Mouse (Mus musculus) stomach, postnatal 0 days (tissue): ENCODE measurements at regions not wholly inside any gene's neighbourhood (a gene's known extent, or its start where the extent isn't known, plus 50 kb on each side); places are given as distances from the start of the nearest gene placed in this dataset.

Experiments
- ATAC-seq: fragments of 200-750 bp; cut with Nextera tagmentation; 2 replicates; pipeline ENCODE4 v1.8.0; 2017; ENCODE audit not compliant: low FRiP score, low TSS enrichment
- DNase-seq: peaks from one replicate; pipeline ENCODE4 v3.0.0-alpha.2; 2016; ENCODE audit warnings: low spot score
- H3K27ac ChIP-seq: fragments of 300-500 bp; sonication (generic); replicated peaks from 2 replicates; pipeline ENCODE4 v1.5.1; 2014; ENCODE audit warnings: mild to moderate bottlenecking, control low read depth
- H3K27me3 ChIP-seq: fragments of 300-500 bp; sonication (generic); 2 replicates; pipeline ENCODE4 v1.6.1; 2014; ENCODE audit warnings: low read length; ENCODE audit not compliant: control insufficient read depth, insufficient read depth
- H3K36me3 ChIP-seq: fragments of 300-500 bp; sonication (generic); 2 replicates; pipeline ENCODE4 v1.6.1; 2014; ENCODE audit warnings: low read length, mixed read lengths; ENCODE audit not compliant: control insufficient read depth, insufficient read depth
- H3K4me1 ChIP-seq: fragments of 300-500 bp; sonication (generic); replicated peaks from 2 replicates; pipeline ENCODE4 v1.6.1; 2014; ENCODE audit warnings: antibody characterized with exemption; ENCODE audit not compliant: control insufficient read depth, insufficient read depth
- H3K4me2 ChIP-seq: fragments of 300-500 bp; sonication (generic); replicated peaks from 2 replicates; pipeline ENCODE4 v1.6.1; 2014; ENCODE audit warnings: low read depth, mild to moderate bottlenecking, control low read depth, moderate library complexity
- H3K4me3 ChIP-seq: fragments of 300-500 bp; sonication (generic); 2 replicates; pipeline ENCODE4 v1.5.1; 2014; ENCODE audit warnings: low read depth, low read length, control low read depth
- H3K9ac ChIP-seq: fragments of 300-500 bp; sonication (generic); 2 replicates; pipeline ENCODE4 v1.6.1; 2014; ENCODE audit warnings: mild to moderate bottlenecking, low read length, control low read depth, mixed read lengths
- H3K9me3 ChIP-seq: fragments of 300-500 bp; sonication (generic); 2 replicates; pipeline ENCODE4 v1.6.1; 2016; ENCODE audit warnings: low read length; ENCODE audit not compliant: control insufficient read depth
- CTCF ChIP-seq: IDR thresholded peaks from 2 replicates; pipeline ENCODE4 v1.5.1; 2016; ENCODE audit warnings: antibody characterized with exemption, low read depth, mild to moderate bottlenecking, moderate library complexity
- EP300 ChIP-seq: optimal IDR thresholded peaks from 2 replicates; pipeline ENCODE3; 2016; ENCODE audit warnings: antibody characterized with exemption
- WGBS: fragments of 180-500 bp; shearing (Covaris S2); extraction: QIAGEN DNeasy Blood & Tissue Kit; methylation state at CpG from one replicate; pipeline ENCODE4 v1.1.7; 2014; 5-methylcytosine and 5-hydroxymethylcytosine counted together

DNA sequence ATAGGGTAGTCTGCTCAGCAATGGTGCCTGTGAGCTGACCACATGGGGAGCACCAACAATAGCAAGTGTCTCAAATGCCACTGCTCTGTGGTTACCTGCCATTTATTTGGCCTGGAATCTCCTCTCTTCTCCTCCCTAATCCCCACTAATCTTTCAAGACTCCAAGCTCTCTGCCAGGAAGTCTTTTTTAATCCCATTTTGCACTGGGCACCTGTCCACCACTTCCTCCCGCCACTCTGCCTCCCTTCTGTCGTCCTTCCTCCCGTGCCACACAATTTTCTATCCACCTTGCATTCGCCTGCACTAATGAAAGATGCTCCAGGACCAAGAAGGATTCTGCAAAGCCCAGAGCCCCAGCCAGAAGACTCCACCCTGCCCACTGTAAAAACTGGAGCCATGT lies 106.5 kb upstream of the Nmnat3 start:
- H3K4me3 ChIP-seq: no peak overlapping the region
- H3K9me3 ChIP-seq: no peaks in the 10 kb centered on the region
- H3K36me3 ChIP-seq: no peaks in the 10 kb centered on the region
- H3K9ac ChIP-seq: no peak overlapping the region
- H3K27me3 ChIP-seq: no peaks in the 10 kb centered on the region
- ATAC-seq (no peak), DNase-seq (no peak)
- 69% methylated on average over 4 of the region's 4 CpGs for WGBS
- H3K4me2 ChIP-seq: no peak overlapping the region
- H3K27ac ChIP-seq: no peak overlapping the region
- no peaks in the 10 kb centered on the region for H3K4me1 ChIP-seq
- TF ChIP-seq EP300 (no peak), CTCF (no peak)

- H3K4me2 ChIP-seq: no peak overlapping the region
- no peak overlapping the region for H3K27ac ChIP-seq
- H3K27me3 ChIP-seq: no peaks in the 10 kb centered on the region
- 76% methylated on average over 10 of the region's 10 CpGs for WGBS
- ATAC-seq: no peak
- no peak overlapping the region for H3K9ac ChIP-seq
- no peaks in the 10 kb centered on the region for H3K36me3 ChIP-seq
- H3K4me1 ChIP-seq: no peaks in the 10 kb centered on the region
- H3K4me3 ChIP-seq: no peak overlapping the region
- TF ChIP-seq EP300 (no peak), CTCF (no peak)
- DNase-seq: no peak
- no peaks in the 10 kb centered on the region for H3K9me3 ChIP-seq
Observed at GRCm38 (mm10) chr9:98186757-98187300, 100.4 kb upstream of the Nmnat3 start.

DNA sequence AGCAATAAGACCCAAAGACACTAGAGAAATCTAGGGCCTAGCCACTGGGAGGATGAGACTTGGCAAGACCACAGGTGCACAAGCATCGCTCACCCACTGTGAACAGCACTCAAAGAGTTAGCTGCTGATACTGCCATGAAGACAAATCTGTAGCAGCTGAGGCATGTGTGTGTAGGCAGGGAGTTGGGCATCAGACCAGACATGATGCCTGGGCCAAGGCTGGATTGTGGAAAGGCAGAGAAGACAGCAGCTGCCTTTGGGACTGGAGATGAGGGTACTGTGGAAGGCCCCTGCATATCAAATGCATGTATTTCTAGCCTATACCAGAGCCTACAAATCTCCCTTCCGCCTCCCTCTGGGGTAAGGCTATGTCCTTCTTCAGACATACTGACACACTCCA lies 92.9 kb upstream of the Nmnat3 start:
- no peak for DNase-seq
- no peak overlapping the region for H3K27ac ChIP-seq
- H3K27me3 ChIP-seq: no peaks in the 10 kb centered on the region
- no peaks in the 10 kb centered on the region for H3K4me1 ChIP-seq
- 90% methylated on average over 2 of the region's 2 CpGs for WGBS
- ATAC-seq: no peak
- H3K9ac ChIP-seq: no peak overlapping the region
- no peak overlapping the region for H3K4me2 ChIP-seq
- TF ChIP-seq CTCF: no peak
- TF ChIP-seq EP300: no peak
- H3K36me3 ChIP-seq: no peaks in the 10 kb centered on the region
- H3K4me3 ChIP-seq: no peak overlapping the region
- no peaks in the 10 kb centered on the region for H3K9me3 ChIP-seq

DNA sequence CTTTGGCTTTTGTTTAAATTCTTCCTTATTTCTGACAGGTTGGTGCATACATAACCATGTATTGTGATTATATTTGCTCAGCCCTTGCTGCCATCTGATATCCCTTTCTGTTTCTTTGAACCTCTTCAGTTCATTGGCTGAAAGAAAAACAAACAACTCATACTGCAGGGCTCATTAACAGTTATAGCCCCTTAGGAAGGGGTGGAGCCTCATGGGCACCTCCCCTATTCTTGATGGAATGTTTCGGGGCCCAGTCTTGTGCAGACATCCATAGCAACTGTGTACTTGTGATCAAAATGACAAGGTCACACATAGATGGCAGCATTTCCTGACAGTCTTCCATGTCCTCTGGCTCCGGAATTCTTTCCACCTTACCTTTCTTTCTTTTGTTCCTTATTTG lies 68.4 kb upstream of the Nmnat3 start:
- TF ChIP-seq CTCF (no peak), EP300 (no peak)
- no peak overlapping the region for H3K27ac ChIP-seq
- no peaks in the 10 kb centered on the region for H3K36me3 ChIP-seq
- H3K4me2 ChIP-seq: no peak overlapping the region
- H3K4me3 ChIP-seq: no peak overlapping the region
- WGBS: 62% methylated on average over 2 of the region's 2 CpGs
- H3K9me3 ChIP-seq: no peaks in the 10 kb centered on the region
- no peak overlapping the region for H3K9ac ChIP-seq
- H3K4me1 ChIP-seq: no peaks in the 10 kb centered on the region
- ATAC-seq: no peak
- H3K27me3 ChIP-seq: no peaks in the 10 kb centered on the region
- no peak for DNase-seq

DNA sequence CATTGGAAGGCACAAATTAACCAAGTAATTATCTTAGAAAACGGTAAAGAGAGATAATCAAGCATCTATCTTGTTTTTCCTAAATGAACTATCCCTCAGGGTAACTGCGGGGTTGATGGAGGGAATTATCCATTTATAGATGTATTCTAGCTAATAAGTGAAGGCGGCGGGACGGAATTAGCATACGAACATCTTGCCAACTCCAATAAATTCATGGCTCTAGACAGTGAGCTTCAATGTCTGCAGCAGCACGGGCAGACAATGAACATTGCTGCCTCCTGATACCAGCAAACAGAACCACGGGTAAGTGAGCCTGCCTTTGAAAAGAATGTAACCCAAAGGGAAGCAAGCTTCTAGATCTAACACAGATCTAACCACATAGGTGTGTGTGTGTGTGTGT lies 66.9 kb upstream of the Nmnat3 start:
- no peak for TF ChIP-seq EP300
- TF ChIP-seq CTCF: no peak
- Histone ChIP-seq H3K9me3 (no peaks in the 10 kb centered on the region), H3K27me3 (no peaks in the 10 kb centered on the region), H3K27ac (no peak overlapping the region), H3K4me2 (no peak overlapping the region), H3K4me1 (no peaks in the 10 kb centered on the region), H3K9ac (no peak overlapping the region), H3K4me3 (no peak overlapping the region), H3K36me3 (no peaks in the 10 kb centered on the region)
- 76% methylated on average over 8 of the region's 8 CpGs for WGBS
- DNase-seq (no peak), ATAC-seq (no peak)

DNA sequence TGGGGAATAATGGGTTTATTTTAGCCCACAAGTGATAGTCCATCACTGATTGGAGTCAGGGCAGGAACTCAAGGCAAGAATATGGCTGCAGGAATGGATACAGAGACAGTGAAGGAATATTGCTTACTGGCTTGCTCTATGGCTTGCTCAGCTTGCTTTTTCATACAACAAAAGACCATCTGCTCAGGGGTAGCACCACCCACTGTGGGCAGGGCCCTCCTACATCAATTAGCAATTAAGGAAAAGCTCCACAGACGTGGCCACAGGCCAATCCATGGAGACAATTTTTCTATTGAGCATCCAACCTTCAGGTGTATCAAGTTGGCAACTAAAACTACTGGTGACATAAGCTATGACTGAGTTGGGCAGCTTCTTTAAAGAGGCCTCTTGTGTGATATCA lies 65.5 kb upstream of the Nmnat3 start:
- no peak for DNase-seq
- H3K4me1 ChIP-seq: no peaks in the 10 kb centered on the region
- ATAC-seq: no peak
- no peak overlapping the region for H3K4me2 ChIP-seq
- no peak overlapping the region for H3K27ac ChIP-seq
- no peaks in the 10 kb centered on the region for H3K36me3 ChIP-seq
- no peak overlapping the region for H3K9ac ChIP-seq
- no peaks in the 10 kb centered on the region for H3K9me3 ChIP-seq
- H3K27me3 ChIP-seq: no peaks in the 10 kb centered on the region
- no peak overlapping the region for H3K4me3 ChIP-seq
- WGBS: 17% methylated on average over 1 of the region's 1 CpGs
- no peak for TF ChIP-seq EP300
- TF ChIP-seq CTCF: no peak
